Mouse (Mus musculus) right cerebral cortex, postnatal 4 days (tissue): ENCODE results near the gene Jtb.

Experiments used
- DNase-seq: peaks from one replicate; pipeline ENCODE4 v3.0.0-alpha.2; 2022

Gene Jtb

DNA sequence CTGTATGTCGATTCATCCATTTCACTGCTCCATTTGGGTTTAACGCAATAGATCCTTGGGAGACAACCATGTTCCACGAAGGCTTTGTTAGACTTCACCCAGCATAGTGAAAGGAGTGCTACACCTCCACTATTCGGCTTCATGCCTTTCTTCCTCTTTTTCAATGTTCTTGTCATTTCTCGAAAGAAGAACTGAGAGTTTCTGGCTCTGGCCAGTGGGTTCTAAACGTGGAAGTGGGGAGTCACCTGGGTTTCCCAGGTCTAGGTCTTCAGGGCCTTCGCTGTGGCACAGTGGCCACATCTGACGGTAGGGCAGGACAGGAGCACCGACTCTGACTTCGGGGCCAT lies 33.3 kb downstream of the Jtb start:
- DNase-seq, result no peak

DNA sequence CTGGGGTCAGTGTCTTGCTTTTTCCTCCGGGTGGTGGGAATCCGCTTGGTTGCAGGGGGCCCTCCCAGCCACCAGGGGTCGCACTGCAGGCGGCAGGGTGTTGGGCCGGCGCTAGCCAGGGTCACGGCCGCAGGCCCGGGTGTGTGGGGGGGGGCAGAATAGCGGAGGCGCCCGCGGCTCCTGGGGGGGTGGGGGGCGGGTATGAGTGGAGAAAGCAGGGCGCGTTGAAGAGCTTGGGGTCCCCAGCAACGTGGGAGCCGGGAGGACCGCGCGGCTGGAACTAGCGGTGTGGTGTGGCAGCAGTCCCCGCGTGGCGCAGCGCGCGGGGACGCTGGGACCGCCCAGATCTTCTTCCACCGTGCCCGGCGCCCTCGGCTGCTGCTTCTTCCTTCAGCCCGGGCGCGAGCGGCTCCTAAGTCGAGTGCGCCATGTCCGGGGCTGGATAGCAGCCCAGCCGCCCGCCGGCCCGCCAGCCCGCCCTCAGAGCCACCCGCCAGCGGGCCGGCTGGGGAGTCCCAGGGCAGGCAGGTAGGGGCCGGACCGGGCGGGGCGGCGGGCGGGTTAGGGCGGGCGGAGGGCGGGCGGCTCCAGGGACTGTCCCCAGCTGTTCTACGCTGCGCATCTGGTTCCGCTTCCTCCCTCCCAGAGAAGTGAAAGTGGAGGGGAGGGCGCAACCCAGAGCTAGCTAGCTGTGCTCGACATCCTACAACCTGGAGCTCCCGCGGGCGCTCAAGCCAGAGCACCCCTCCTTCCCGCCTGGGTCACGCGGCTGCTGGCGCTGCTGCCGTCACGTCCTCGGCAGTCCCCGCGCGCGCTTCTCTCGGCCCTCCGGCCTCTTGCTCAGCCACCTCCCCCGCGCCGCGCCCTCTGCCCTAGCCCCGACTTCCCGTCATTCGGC lies 33.9 kb downstream of the Jtb start, which contains the start of gene Dennd4b:
Dennd4b (plus strand) TSS at position 152 of the 898 bp plus-strand sequence.
- peak; percentile 89 for DNase-seq

- no peak for DNase-seq
Measured at GRCm38 (mm10) chr3:90265932-90266741, 34.7 kb downstream of the Jtb start.

DNA sequence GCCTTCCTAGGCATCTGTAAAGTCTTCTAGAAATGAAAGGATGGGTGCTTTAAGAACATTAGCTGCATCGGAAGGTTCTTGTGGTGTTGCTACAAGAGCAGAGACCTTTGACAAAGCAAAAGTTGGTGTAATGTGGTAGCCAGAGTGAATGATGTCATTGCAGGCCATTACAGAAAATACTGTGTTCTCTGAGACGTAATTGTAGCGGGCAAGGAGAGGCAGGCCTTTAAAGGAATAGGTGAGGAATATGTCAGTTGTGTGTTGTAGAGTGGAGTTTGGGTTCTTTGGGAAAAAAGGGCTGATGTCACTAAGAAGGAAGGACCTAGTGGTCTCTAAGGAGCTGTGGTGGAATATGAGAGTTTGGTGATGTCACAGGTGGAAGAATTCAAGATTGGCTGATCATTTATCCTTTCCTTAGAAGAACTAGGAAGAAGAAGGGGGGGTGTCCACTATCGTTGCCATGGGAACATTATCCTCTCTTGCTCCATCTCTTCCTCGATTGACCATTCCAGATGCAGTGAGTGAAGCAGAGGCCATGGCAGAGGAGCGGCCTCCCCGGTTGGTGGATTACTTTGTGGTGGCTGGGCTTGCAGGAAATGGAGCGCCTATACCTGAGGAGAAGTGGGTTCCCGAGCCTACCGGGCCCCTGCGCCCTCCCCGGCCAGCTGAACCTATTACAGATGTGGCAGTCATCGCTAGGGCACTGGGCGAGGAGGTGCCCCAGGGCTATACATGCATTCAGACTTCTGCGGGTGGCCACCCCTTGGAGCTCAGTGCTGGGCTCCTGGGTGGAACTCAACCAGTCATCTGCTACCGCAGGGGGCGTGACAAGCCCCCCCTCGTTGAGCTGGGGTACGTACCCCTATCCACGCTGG lies 35.7 kb downstream of the Jtb start:
- DNase-seq, result no peak

GRCm38 (mm10) chr3:90268190-90268589 lies 36.8 kb downstream of the Jtb start:
- DNase-seq, result no peak

DNA sequence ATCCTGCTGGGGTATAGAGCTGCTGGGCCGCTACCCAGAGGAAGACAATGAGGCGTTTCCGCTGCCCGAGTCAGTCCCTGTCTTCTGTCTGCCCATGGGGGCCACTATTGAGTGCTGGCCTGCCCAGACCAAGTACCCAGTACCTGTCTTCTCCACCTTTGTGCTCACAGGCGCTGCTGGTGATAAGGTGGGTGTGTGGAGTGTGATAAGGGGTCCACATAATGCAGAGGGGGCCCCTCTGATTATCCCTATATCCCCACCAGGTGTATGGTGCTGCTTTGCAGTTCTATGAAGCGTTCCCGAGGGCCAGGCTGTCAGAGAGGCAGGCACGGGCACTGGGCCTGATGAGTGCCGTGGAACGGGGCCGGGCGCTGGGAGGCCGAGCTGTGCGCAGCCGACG lies 37.6 kb downstream of the Jtb start:
- DNase-seq, result no peak

GRCm38 (mm10) chr3:90270784-90271183 lies 39.4 kb downstream of the Jtb start:
- DNase-seq, result no peak

GRCm38 (mm10) chr3:90272170-90272569 lies 40.8 kb downstream of the Jtb start:
- no peak for DNase-seq

- no peak for DNase-seq
Measured at GRCm38 (mm10) chr3:90273855-90274254, 42.5 kb downstream of the Jtb start.

GRCm38 (mm10) chr3:90275286-90275685 lies 43.9 kb downstream of the Jtb start:
- DNase-seq, result no peak

DNA sequence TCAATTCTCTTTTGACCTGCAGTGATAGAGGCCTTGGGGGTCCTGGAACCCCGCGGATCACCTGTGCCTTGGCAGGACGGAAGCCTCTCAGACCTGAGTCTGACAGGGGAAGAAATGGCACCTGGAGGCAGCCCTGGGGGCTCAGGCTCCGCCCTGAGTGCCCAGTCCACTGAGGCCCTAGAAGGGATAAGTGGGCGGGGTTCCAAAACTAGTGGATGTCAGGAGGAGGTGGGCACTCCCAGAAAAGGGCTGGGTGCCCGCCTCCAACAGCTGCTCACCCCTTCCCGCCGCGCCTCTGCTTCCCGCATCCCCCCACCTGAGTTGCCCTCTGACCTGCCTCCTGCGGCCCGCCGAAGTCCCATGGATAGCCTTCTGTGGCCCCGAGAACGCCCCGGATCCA lies 45.5 kb downstream of the Jtb start:
- DNase-seq, result no peak

- no peak for DNase-seq
Measured at GRCm38 (mm10) chr3:90277793-90278192, 46.4 kb downstream of the Jtb start.

DNA sequence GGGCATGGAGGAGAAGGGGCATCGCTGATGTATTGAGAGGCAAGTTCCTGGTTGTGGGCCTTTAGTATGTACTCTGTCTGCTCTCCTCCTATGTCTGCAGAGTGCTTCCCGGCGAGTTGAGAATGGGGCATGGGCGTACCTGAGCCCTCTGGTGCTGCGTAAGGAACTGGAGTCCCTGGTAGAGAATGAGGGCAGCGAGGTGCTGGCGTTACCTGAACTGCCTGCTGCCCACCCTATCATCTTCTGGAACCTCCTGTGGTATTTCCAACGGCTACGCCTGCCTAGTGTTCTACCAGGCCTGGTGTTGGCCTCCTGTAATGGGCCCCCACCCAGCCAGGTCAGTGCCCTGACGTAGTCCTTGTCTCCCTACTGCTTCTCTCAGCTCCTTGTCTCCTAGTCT lies 46.8 kb downstream of the Jtb start:
- DNase-seq, result no peak

GRCm38 (mm10) chr3:90279216-90279615 lies 47.8 kb downstream of the Jtb start:
- DNase-seq, result no peak

DNA sequence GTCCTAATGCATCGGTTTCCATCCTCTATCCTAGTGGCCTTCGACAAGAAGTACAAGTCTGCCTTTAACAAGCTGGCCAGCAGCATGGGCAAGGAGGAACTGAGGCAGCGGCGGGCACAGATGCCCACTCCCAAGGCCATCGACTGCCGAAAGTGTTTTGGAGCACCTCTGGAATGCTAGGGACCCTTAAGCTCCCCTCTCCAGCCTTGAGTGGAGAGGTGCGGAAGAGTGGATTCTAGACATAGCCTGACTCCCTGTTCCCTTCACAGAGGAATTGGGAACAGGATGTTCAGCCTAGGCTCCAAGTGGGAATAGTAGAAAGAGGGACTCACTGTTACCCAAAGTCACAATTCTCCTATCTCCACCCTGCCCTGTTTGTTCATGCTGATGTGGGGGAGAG lies 48.3 kb downstream of the Jtb start:
- DNase-seq, result no peak

DNA sequence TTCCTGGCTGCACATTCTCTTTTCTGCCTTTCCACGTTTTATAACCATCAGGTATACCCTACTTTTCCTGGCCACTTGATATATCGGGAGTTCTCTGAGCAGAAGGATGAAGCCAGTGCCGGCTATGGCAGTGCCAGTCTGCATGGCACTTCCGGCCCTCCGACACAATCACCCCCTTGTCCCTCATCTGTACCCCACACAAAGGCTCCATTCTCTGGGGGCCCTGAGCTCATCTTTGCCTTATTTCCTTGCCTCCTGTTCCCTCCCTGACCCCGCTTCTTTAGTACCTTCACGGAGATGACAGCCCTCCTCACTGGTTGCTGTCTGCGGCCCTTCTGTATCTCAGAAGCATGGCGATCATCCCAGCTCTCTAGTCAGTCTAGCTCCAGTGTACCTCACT lies 49.3 kb downstream of the Jtb start:
- no peak for DNase-seq

DNA sequence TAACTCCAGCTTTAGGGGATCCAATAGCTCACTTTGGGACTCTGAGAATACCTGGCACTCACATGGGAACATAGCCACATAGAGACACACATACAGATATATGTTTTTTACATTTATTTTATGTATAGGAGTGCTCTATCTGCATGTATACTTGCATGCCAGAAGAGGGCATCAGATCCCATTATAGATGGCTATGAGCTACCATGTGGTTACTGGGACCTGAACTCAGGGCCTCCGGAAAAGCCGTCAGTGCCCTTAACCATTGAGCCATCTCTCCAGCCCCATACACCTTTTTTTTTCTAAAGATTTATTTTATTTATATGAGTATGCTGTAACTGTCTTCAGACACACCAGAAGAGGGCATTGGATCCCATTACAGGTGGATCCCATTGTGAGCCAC lies 52.8 kb downstream of the Jtb start:
- no peak for DNase-seq
